Mouse (Mus musculus): ENCODE measurements around the gene 2700081O15Rik. TPM values are rescaled to one million over a fixed set of nuclear protein-coding genes. Genes with fewer than 3 reads are reported as not detected.

2700081O15Rik gene
- polyA plus RNA-seq, 1 experiment from 2014 or later = 9.4 TPM

DNA sequence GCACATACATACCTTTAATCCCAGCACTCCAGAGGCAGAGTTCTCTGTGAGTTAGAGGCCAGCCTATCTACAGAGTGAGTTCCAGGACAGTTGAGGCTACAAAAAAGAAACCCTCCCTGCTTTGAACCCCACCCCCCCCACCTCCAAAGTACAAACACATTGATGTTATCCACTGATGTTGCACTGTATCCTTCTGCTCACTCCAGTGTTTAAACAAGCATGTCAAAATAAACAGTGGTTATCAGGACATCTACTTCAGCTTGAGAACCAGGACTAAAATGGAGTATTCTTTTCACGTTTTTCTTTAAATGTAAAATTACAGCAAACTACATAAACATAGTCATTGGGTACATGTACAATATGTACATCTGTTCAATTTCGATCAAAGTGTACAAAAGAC is 27.7 kb downstream of the 2700081O15Rik start:
- no peak overlapping the region for H3K4me3 ChIP-seq (ENCODE audit: low read depth, low read length)
- no peak overlapping the region for H3K9ac ChIP-seq (ENCODE audit: low read length)
- no peaks in the 10 kb centered on the region for H3K36me3 ChIP-seq (ENCODE audit: control insufficient read depth, insufficient read depth, low read length)
- no peaks in the 10 kb centered on the region for H3K27me3 ChIP-seq (replicated peaks; ENCODE audit: control insufficient read depth, insufficient read depth, low read length)
- ATAC-seq (replicated peaks; ENCODE audit: low FRiP score, low TSS enrichment, low read depth) (no peak), DNase-seq (ENCODE audit: low spot score) (no peak)
- H3K4me2 ChIP-seq (ENCODE audit: low read length) = no peak overlapping the region
- H3K9me3 ChIP-seq (ENCODE audit: control insufficient read depth, low read length) = no peaks in the 10 kb centered on the region
- H3K27ac ChIP-seq (ENCODE audit: low read depth) = no peak overlapping the region
- no peaks in the 10 kb centered on the region; the same call in 1 of the 2 replicates for H3K4me1 ChIP-seq (replicated peaks; ENCODE audit: control insufficient read depth, insufficient read depth, low read length)
- WGBS = 77% methylated on average over 2 of the region's 2 CpGs

- no peaks in the 10 kb centered on the region for H3K36me3 ChIP-seq (ENCODE audit: control insufficient read depth, insufficient read depth, low read length)
- ATAC-seq (replicated peaks; ENCODE audit: low FRiP score, low TSS enrichment, low read depth) (no peak), DNase-seq (ENCODE audit: low spot score) (no peak)
- H3K4me2 ChIP-seq (ENCODE audit: low read length) = no peak overlapping the region
- H3K27ac ChIP-seq (ENCODE audit: low read depth) = no peak overlapping the region
- H3K4me3 ChIP-seq (ENCODE audit: low read depth, low read length) = no peak overlapping the region
- no peaks in the 10 kb centered on the region for H3K9me3 ChIP-seq (ENCODE audit: control insufficient read depth, low read length)
- WGBS = 64% methylated on average over 1 of the region's 1 CpGs
- H3K27me3 ChIP-seq (replicated peaks; ENCODE audit: control insufficient read depth, insufficient read depth, low read length) = no peaks in the 10 kb centered on the region
- H3K4me1 ChIP-seq (replicated peaks; ENCODE audit: control insufficient read depth, insufficient read depth, low read length) = no peaks in the 10 kb centered on the region; the same call in 1 of the 2 replicates
- H3K9ac ChIP-seq (ENCODE audit: low read length) = no peak overlapping the region
These were observed 28.2 kb downstream of the 2700081O15Rik start for GRCm38 (mm10) chr19:7445596-7445995.

DNA sequence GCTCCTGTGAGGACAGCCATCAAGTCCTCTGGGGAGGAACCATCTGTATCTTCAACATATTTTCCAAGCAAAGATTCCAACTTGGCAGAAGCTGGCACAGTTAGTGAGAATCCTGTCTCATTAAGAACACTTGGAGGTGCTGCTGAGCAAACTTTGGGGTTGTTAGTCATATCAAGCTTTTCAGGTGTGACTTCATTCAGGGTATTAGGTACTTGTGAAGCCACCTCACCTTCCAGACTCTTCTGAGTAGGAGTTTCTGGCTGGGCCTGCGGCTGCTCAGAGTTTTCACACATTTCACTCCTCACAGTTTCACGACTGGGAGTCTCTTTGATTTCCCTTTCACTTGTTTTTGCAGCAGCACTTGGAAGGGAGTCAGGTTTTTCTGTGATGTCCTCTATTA is 39.4 kb downstream of the 2700081O15Rik start:
- H3K9me3 ChIP-seq (ENCODE audit: control insufficient read depth, low read length) = no peaks in the 10 kb centered on the region
- H3K27ac ChIP-seq (ENCODE audit: low read depth) = no peak overlapping the region
- peaks cover 8% of the 10 kb centered on the region; the same call in 1 of the 2 replicates for H3K36me3 ChIP-seq (ENCODE audit: control insufficient read depth, insufficient read depth, low read length)
- H3K4me2 ChIP-seq (ENCODE audit: low read length) = no peak overlapping the region
- no peaks in the 10 kb centered on the region for H3K4me1 ChIP-seq (replicated peaks; ENCODE audit: control insufficient read depth, insufficient read depth, low read length)
- ATAC-seq (replicated peaks; ENCODE audit: low FRiP score, low TSS enrichment, low read depth) (no peak), DNase-seq (ENCODE audit: low spot score) (no peak)
- H3K27me3 ChIP-seq (replicated peaks; ENCODE audit: control insufficient read depth, insufficient read depth, low read length) = no peaks in the 10 kb centered on the region
- H3K9ac ChIP-seq (ENCODE audit: low read length) = no peak overlapping the region
- H3K4me3 ChIP-seq (ENCODE audit: low read depth, low read length) = no peak overlapping the region
- WGBS = 61% methylated on average over 2 of the region's 2 CpGs

- H3K27ac ChIP-seq (ENCODE audit: low read depth) = no peak overlapping the region
- ATAC-seq (replicated peaks; ENCODE audit: low FRiP score, low TSS enrichment, low read depth) (no peak), DNase-seq (ENCODE audit: low spot score) (no peak)
- H3K9me3 ChIP-seq (ENCODE audit: control insufficient read depth, low read length) = no peaks in the 10 kb centered on the region
- H3K36me3 ChIP-seq (ENCODE audit: control insufficient read depth, insufficient read depth, low read length) = peaks cover 8% of the 10 kb centered on the region; the same call in 1 of the 2 replicates
- no peak overlapping the region for H3K4me3 ChIP-seq (ENCODE audit: low read depth, low read length)
- H3K4me2 ChIP-seq (ENCODE audit: low read length) = no peak overlapping the region
- H3K4me1 ChIP-seq (replicated peaks; ENCODE audit: control insufficient read depth, insufficient read depth, low read length) = no peaks in the 10 kb centered on the region
- H3K27me3 ChIP-seq (replicated peaks; ENCODE audit: control insufficient read depth, insufficient read depth, low read length) = no peaks in the 10 kb centered on the region
- no peak overlapping the region for H3K9ac ChIP-seq (ENCODE audit: low read length)
These were observed 41.5 kb downstream of the 2700081O15Rik start for GRCm38 (mm10) chr19:7458901-7459300.

GRCm38 (mm10) chr19:7459370-7459769 is 41.9 kb downstream of the 2700081O15Rik start:
- H3K9me3 ChIP-seq (ENCODE audit: control insufficient read depth, low read length) = no peaks in the 10 kb centered on the region
- H3K27me3 ChIP-seq (replicated peaks; ENCODE audit: control insufficient read depth, insufficient read depth, low read length) = no peaks in the 10 kb centered on the region
- H3K9ac ChIP-seq (ENCODE audit: low read length) = no peak overlapping the region
- 84% methylated on average over 2 of the region's 2 CpGs for WGBS
- H3K4me2 ChIP-seq (ENCODE audit: low read length) = no peak overlapping the region
- no peak overlapping the region for H3K27ac ChIP-seq (ENCODE audit: low read depth)
- H3K4me1 ChIP-seq (replicated peaks; ENCODE audit: control insufficient read depth, insufficient read depth, low read length) = no peaks in the 10 kb centered on the region
- peaks cover 8% of the 10 kb centered on the region; the same call in 1 of the 2 replicates for H3K36me3 ChIP-seq (ENCODE audit: control insufficient read depth, insufficient read depth, low read length)
- no peak overlapping the region for H3K4me3 ChIP-seq (ENCODE audit: low read depth, low read length)
- ATAC-seq (replicated peaks; ENCODE audit: low FRiP score, low TSS enrichment, low read depth) = no peak
- DNase-seq (ENCODE audit: low spot score) = no peak

DNA sequence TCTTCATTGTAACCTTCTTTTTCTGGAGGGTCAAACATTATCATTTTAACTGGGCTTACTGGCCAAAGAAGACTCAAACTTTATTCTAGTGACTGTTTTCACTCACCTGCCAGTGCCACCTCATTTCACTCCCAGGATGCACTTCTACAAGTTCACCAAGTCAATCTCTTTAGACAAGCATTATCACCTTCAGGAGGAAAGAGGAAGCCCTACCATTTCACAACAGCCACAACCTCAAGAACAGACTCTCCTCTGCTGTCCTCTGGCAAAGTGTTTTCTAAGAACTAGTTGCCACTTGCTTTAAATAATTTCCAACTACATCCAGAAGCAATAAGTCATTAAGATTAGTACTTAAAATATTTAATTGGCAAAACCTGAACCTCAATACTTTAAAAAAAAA is 50.5 kb downstream of the 2700081O15Rik start:
- ATAC-seq (replicated peaks; ENCODE audit: low FRiP score, low TSS enrichment, low read depth) = no peak
- H3K4me2 ChIP-seq (ENCODE audit: low read length) = no peak overlapping the region
- H3K27me3 ChIP-seq (replicated peaks; ENCODE audit: control insufficient read depth, insufficient read depth, low read length) = no peaks in the 10 kb centered on the region
- H3K9ac ChIP-seq (ENCODE audit: low read length) = no peak overlapping the region
- no peak overlapping the region for H3K4me3 ChIP-seq (ENCODE audit: low read depth, low read length)
- H3K4me1 ChIP-seq (replicated peaks; ENCODE audit: control insufficient read depth, insufficient read depth, low read length) = 0 out of 2 replicates have a peak, but pooled peaks cover 5% of the 10 kb centered on the region
- H3K9me3 ChIP-seq (ENCODE audit: control insufficient read depth, low read length) = no peaks in the 10 kb centered on the region
- H3K27ac ChIP-seq (ENCODE audit: low read depth) = no peak overlapping the region
- H3K36me3 ChIP-seq (ENCODE audit: control insufficient read depth, insufficient read depth, low read length) = peaks cover 5% of the 10 kb centered on the region; the same call in 1 of the 2 replicates
- DNase-seq (ENCODE audit: low spot score) = no peak

DNA sequence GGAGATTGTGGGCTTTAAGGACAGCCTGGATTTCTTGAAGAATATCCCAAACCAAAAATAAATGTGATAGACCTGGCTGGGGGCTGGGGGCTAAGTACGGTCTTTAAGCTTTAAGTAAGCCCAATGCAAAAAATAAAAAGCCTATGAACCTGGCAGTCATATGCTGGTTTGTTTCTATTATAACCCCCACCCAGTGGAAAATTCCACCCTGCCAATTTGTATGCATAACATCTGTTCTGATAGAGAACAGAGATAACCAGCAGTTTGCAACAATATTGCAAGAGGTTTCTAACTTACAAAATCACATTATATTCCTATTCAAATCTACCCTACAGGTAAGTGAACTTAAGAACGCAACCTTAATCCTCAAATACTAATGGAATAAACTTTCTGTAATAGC is 53.2 kb downstream of the 2700081O15Rik start:
- peaks cover 7% of the 10 kb centered on the region for H3K36me3 ChIP-seq (ENCODE audit: control insufficient read depth, insufficient read depth, low read length)

More for the DNA sequence above, 53.2 kb downstream of the 2700081O15Rik start:
- H3K4me2 ChIP-seq (ENCODE audit: low read length) = no peak overlapping the region
- 0 out of 2 replicates have a peak, but pooled peaks cover 5% of the 10 kb centered on the region for H3K4me1 ChIP-seq (replicated peaks; ENCODE audit: control insufficient read depth, insufficient read depth, low read length)
- no peak overlapping the region for H3K9ac ChIP-seq (ENCODE audit: low read length)
- DNase-seq (ENCODE audit: low spot score) = no peak
- H3K4me3 ChIP-seq (ENCODE audit: low read depth, low read length) = no peak overlapping the region
- H3K27me3 ChIP-seq (replicated peaks; ENCODE audit: control insufficient read depth, insufficient read depth, low read length) = no peaks in the 10 kb centered on the region
- H3K27ac ChIP-seq (ENCODE audit: low read depth) = no peak overlapping the region
- no peak for ATAC-seq (replicated peaks; ENCODE audit: low FRiP score, low TSS enrichment, low read depth)
- H3K9me3 ChIP-seq (ENCODE audit: control insufficient read depth, low read length) = no peaks in the 10 kb centered on the region
- WGBS = 81% methylated on average over 2 of the region's 2 CpGs

Small RNAs within 50 kb of the gene (microRNA-seq; reads per million reads assigned to microRNA genes)
- 1.4 reads per million, percentile 16 among the genes with 10 or more reads in this experiment for gene Mir6991

Other genes starting within 250 kb of the 2700081O15Rik start
- 205 and 224 TPM in 2 replicates for gene Otub1, start 211.3 kb upstream of the 2700081O15Rik start, polyA plus RNA-seq (2014; fragmentation: Nextera tagmentation; extraction: Ambion mirVana)
- gene Cox8a, start 200.0 kb upstream of the 2700081O15Rik start, polyA plus RNA-seq (2014; fragmentation: Nextera tagmentation; extraction: Ambion mirVana) = 1,241 and 1,347 TPM in 2 replicates
- 67.4 and 73.0 TPM in 2 replicates for gene Naa40, start 176.4 kb upstream of the 2700081O15Rik start, polyA plus RNA-seq (2014; fragmentation: Nextera tagmentation; extraction: Ambion mirVana)
- gene Rcor2, start 150.3 kb upstream of the 2700081O15Rik start, polyA plus RNA-seq (2014; fragmentation: Nextera tagmentation; extraction: Ambion mirVana) = 8.9 and 11.1 TPM in 2 replicates
- gene Mark2, start 75.8 kb upstream of the 2700081O15Rik start, polyA plus RNA-seq (2014; fragmentation: Nextera tagmentation; extraction: Ambion mirVana) = 48.7 and 54.0 TPM in 2 replicates
- 23.7 and 24.3 TPM in 2 replicates for gene Spindoc, start 34.6 kb upstream of the 2700081O15Rik start, polyA plus RNA-seq (2014; fragmentation: Nextera tagmentation; extraction: Ambion mirVana)
- gene Rtn3, start 65.7 kb downstream of the 2700081O15Rik start, polyA plus RNA-seq (2014; fragmentation: Nextera tagmentation; extraction: Ambion mirVana) = 117 and 123 TPM in 2 replicates
- gene Atl3, start 76.4 kb downstream of the 2700081O15Rik start, polyA plus RNA-seq (2014; fragmentation: Nextera tagmentation; extraction: Ambion mirVana) = 12.1 and 15.4 TPM in 2 replicates
- gene Pla2g16, start 139.8 kb downstream of the 2700081O15Rik start, polyA plus RNA-seq (2014; fragmentation: Nextera tagmentation; extraction: Ambion mirVana) = 7.0 and 8.4 TPM in 2 replicates
- gene Lgals12, start 189.6 kb downstream of the 2700081O15Rik start, polyA plus RNA-seq (2014; fragmentation: Nextera tagmentation; extraction: Ambion mirVana) = 0.88 and 0.93 TPM in 2 replicates
- gene Hrasls5, start 194.9 kb downstream of the 2700081O15Rik start, polyA plus RNA-seq (2014; fragmentation: Nextera tagmentation; extraction: Ambion mirVana) = not detected in 2 replicates

Measured in intestine, embryonic 14.5 days (tissue).